Mouse (Mus musculus): ENCODE data around the gene Btbd9. TPM values are rescaled to one million over a fixed set of nuclear protein-coding genes. Genes with fewer than 3 reads are reported as not detected.

Gene Btbd9
- polyA plus RNA-seq, 1 experiment from 2014 or later: 38.3 TPM

DNA sequence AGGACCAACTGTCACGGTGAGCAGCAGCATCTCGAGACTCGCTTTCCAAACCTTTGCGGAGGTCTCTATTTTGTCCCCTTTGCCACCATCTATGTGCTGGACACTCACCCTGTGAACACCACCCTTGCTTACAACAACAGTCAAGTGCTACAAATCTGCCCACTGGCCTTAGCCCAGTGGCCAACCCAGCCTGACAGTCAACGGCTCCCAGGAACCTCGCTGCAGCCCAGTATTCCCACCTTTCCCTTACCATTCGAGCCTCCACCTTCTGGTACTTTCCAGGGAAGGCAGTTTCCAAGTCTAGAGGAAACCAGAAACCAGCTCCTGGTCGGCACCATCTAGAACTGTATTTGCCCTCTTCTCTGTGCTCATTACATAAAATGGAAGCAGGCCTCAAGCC, 84.7 kb downstream of the Btbd9 start:
- Histone ChIP-seq H3K27me3 (no peaks in the 10 kb centered on the region), H3K27ac (no peak overlapping the region), H3K4me3 (no peak overlapping the region), H3K9me3 (replicated peaks) (no peaks in the 10 kb centered on the region), H3K36me3 (no peaks in the 10 kb centered on the region), H3K4me2 (no peak overlapping the region), H3K4me1 (replicated peaks) (no peaks in the 10 kb centered on the region), H3K9ac (no peak overlapping the region)
- no peak for ATAC-seq (replicated peaks; ENCODE audit: insufficient number of reproducible peaks, insufficient read depth, low FRiP score, low read depth)
- WGBS: 90% methylated on average over 8 of the region's 8 CpGs

DNA sequence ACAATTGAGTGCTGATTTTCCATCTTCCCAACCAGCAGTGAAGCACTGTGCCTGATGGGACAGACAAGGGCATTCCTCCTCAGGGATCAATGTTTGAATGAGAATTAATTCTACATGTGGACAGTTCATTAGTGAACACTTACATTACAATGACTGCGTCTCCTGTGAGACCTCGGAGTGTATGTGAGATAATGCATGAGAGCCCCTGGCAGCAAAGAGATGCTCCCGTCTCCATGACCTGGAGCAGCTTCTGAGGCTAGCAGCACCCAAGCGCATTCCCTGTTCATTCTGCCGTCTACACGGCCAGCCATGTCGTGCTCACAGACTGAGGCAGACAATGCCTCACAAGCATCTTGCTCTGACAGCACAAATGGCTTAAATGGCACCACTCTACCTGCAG, 85.7 kb downstream of the Btbd9 start:
- Histone ChIP-seq H3K4me2 (no peak overlapping the region), H3K27me3 (no peaks in the 10 kb centered on the region), H3K4me3 (no peak overlapping the region), H3K27ac (no peak overlapping the region), H3K36me3 (no peaks in the 10 kb centered on the region), H3K9ac (no peak overlapping the region), H3K4me1 (replicated peaks) (no peaks in the 10 kb centered on the region), H3K9me3 (replicated peaks) (no peaks in the 10 kb centered on the region)
- 78% methylated on average over 7 of the region's 7 CpGs for WGBS
- no peak for ATAC-seq (replicated peaks; ENCODE audit: insufficient number of reproducible peaks, insufficient read depth, low FRiP score, low read depth)

DNA sequence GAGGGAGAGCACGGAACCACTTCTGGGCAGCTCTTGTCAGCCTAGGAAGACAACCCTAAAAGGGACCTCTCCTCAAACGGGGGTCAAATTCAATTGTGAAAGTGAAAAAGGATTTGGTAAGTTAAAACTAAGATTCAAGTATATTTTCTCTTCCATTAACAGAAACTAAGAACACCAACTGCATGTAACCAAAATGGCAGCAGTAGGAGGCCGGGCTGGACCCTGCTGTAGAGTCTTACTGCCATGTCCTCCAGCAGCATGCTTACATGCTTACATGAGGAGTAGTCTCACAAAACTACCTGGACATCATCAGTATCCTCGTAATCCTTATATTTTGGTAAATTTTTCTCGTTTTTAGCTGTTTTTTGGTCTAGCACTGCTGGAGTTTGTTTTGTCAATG, 86.2 kb downstream of the Btbd9 start:
- WGBS: 86% methylated on average over 5 of the region's 5 CpGs
- Histone ChIP-seq H3K9ac (no peak overlapping the region), H3K4me3 (no peak overlapping the region), H3K27ac (no peak overlapping the region), H3K4me1 (replicated peaks) (peaks cover 3% of the 10 kb centered on the region; the same call in 1 of the 2 replicates), H3K9me3 (replicated peaks) (no peaks in the 10 kb centered on the region), H3K36me3 (no peaks in the 10 kb centered on the region), H3K4me2 (no peak overlapping the region), H3K27me3 (no peaks in the 10 kb centered on the region)
- no peak for ATAC-seq (replicated peaks; ENCODE audit: insufficient number of reproducible peaks, insufficient read depth, low FRiP score, low read depth)

DNA sequence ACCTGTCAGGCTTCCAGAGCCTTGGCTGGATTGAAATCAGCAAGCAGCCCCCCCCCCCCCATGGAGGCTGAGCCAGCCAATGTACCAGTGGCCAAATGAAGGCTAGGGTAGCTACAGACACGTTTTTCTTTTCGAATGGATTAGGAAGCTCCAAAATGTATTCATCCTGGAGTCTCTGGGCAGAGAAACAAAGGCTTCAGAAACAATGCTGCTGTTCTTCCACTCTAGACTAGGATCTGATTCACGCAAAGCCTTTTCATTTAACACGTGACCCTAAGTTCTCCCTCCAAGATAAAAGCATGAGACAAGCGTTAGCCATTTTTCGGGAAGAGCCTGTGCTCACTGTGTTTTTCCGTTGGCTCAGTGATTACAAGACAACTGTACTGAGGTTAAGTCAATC, 86.7 kb downstream of the Btbd9 start:
- H3K27ac ChIP-seq: no peak overlapping the region
- H3K4me3 ChIP-seq: no peak overlapping the region
- H3K9me3 ChIP-seq (replicated peaks): no peaks in the 10 kb centered on the region
- no peaks in the 10 kb centered on the region for H3K36me3 ChIP-seq
- no peak overlapping the region for H3K4me2 ChIP-seq
- H3K9ac ChIP-seq: no peak overlapping the region
- no peaks in the 10 kb centered on the region for H3K27me3 ChIP-seq
- 76% methylated on average over 7 of the region's 7 CpGs for WGBS
- no peak for ATAC-seq (replicated peaks; ENCODE audit: insufficient number of reproducible peaks, insufficient read depth, low FRiP score, low read depth)
- H3K4me1 ChIP-seq (replicated peaks): peaks cover 8% of the 10 kb centered on the region

DNA sequence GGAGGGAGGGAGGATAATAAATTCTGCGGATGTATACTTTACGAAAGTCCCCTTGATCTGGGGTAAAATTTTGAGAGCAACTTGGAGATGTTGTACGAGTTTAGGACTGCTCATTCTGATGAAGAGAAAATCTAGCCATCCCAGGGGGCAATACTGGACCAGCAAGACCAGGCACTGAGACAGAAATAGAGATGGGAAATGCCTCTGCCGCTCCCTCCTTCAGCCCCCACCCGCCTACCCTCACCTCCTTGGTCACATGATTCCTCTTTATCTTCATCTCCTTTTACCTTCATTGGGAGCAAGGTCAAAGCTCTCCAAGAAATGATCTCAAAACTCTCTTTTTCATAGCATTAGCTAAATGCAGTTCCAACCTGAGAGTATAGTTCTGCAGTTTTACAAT, 88.6 kb downstream of the Btbd9 start:
- Histone ChIP-seq H3K9ac (no peak overlapping the region), H3K36me3 (no peaks in the 10 kb centered on the region), H3K4me2 (no peak overlapping the region), H3K4me1 (replicated peaks) (peaks cover 14% of the 10 kb centered on the region), H3K27ac (no peak overlapping the region), H3K9me3 (replicated peaks) (no peaks in the 10 kb centered on the region), H3K27me3 (no peaks in the 10 kb centered on the region), H3K4me3 (no peak overlapping the region)
- 74% methylated on average over 5 of the region's 5 CpGs for WGBS
- no peak for ATAC-seq (replicated peaks; ENCODE audit: insufficient number of reproducible peaks, insufficient read depth, low FRiP score, low read depth)

DNA sequence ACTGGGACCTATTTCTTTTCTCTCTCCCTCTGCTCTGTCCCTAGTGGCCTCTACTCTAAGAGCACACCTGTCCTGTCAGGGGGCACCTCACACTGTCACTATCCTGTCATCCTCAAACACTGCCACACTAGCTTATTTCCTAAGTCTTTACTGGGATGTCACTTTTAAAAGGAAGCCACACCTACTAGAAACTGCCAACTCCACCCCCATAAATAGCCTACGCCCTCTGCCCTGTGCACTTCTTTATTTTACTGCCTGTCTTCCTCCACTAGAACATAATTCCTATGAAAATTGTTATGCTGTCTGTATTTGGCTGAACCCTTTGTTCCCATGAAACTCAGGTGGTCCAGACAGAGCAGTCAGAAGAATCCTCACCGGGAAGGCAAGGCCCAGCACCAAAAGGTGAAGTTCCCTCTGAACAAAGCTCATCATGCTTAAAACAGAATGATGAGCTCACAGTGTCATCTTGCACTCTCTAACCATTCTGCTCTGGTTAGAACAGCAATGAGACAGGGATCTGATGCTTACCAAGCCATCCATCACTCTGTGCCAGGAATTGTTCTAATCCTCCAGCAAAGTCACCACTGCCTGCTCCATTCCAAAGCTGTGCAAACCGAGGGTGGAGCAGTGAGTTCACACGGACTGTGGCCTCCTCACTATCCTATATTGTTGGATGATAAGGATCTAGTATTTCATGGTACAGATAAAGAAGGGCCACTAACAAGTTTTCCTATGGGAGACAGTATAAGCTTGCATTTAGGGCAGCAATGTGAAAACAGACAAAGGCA, 91.0 kb downstream of the Btbd9 start:
- 74% methylated on average over 4 of the region's 4 CpGs for WGBS
- Histone ChIP-seq H3K9ac (no peak overlapping the region), H3K9me3 (replicated peaks) (no peaks in the 10 kb centered on the region), H3K4me1 (replicated peaks) (peaks cover 14% of the 10 kb centered on the region), H3K4me3 (no peak overlapping the region), H3K27me3 (no peaks in the 10 kb centered on the region), H3K4me2 (no peak overlapping the region), H3K36me3 (no peaks in the 10 kb centered on the region), H3K27ac (peak overlapping the region; percentile 44; the same call in 1 of the 2 replicates)
- no peak for ATAC-seq (replicated peaks; ENCODE audit: insufficient number of reproducible peaks, insufficient read depth, low FRiP score, low read depth)

DNA sequence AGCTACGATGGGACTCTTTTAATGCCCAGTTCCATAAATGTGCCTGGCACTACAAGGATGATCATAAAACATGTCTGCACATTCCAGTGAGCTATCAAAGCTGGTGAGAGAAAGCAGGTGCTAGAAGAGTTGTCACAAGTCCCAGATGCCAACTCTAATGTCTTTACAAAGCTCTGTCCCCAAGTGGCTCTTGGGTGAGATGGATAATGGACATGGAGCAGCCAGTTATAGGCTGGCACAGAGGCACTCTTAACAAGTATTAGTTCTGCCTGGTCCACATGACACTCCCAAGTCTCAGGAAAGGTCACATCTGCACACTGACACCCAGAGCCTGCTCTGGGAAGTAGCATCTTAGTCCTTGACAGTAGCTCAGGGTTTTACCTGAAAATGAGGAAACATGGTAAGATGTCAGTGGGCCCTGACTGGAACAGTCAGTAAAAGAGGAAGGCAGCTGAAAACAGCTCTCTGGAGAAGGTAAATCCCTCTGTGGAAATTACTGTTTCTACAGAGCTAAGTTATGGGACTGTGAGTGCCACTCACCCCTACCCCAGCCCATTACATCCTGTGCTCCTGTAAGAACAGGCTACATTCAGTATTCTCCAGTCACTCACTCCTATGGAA, 91.7 kb downstream of the Btbd9 start:
- Histone ChIP-seq H3K4me1 (replicated peaks) (peaks cover 14% of the 10 kb centered on the region), H3K4me3 (no peak overlapping the region), H3K9me3 (replicated peaks) (no peaks in the 10 kb centered on the region), H3K36me3 (no peaks in the 10 kb centered on the region), H3K9ac (no peak overlapping the region), H3K27ac (peak overlapping the region; percentile 44; the same call in 1 of the 2 replicates), H3K27me3 (no peaks in the 10 kb centered on the region), H3K4me2 (no peak overlapping the region)
- 51% methylated on average over 1 of the region's 1 CpGs for WGBS
- ATAC-seq (replicated peaks; ENCODE audit: insufficient number of reproducible peaks, insufficient read depth, low FRiP score, low read depth): peak; percentile 62; the same call in 1 of the 2 replicates

DNA sequence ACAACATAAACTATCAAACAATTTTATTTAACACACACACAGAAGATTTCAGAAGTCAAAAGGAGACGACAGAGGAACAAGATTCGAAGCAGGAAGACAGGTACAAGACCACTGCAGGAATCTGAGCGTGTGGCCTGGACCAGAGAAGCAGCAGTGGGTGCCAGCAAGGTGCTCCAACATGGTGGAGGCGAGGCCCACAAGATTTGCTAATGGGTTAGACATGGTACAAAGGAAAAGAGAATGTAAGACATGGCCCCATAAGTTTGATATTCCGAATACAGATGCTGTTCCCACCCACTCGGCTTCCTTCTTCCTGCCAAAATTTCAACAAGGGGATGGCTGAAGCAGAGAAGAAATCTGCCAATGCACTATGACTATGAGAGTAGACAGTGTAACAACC, 94.5 kb downstream of the Btbd9 start:
- Histone ChIP-seq H3K27ac (no peak overlapping the region), H3K4me1 (replicated peaks) (peaks cover 17% of the 10 kb centered on the region), H3K4me2 (no peak overlapping the region), H3K9me3 (replicated peaks) (no peaks in the 10 kb centered on the region), H3K36me3 (no peaks in the 10 kb centered on the region), H3K9ac (no peak overlapping the region), H3K4me3 (no peak overlapping the region), H3K27me3 (no peaks in the 10 kb centered on the region)
- WGBS: 88% methylated on average over 6 of the region's 6 CpGs
- no peak for ATAC-seq (replicated peaks; ENCODE audit: insufficient number of reproducible peaks, insufficient read depth, low FRiP score, low read depth)

DNA sequence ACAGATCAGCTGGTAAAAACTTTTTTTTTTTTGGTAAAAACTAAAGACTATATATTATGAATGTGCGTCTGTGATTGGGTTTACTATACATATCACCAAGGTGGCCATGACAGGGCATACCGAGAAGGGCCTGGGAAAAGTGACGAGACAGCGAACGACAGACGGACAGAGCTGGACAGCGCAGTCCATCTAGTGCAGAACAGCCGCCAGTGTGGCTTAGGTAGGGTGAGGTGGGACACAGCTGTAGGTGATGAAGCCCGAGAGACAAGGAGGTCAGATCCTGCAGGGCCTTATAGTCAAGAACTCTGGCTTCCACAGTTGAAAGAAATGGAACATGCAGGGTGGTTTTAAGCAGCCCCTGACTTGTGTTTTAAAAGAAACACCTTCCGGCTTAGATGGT, 94.9 kb downstream of the Btbd9 start:
- no peaks in the 10 kb centered on the region for H3K27me3 ChIP-seq
- no peak overlapping the region for H3K9ac ChIP-seq
- no peak overlapping the region for H3K4me3 ChIP-seq
- H3K27ac ChIP-seq: no peak overlapping the region
- peaks cover 17% of the 10 kb centered on the region for H3K4me1 ChIP-seq (replicated peaks)
- H3K4me2 ChIP-seq: no peak overlapping the region
- H3K36me3 ChIP-seq: no peaks in the 10 kb centered on the region
- WGBS: 93% methylated on average over 10 of the region's 10 CpGs
- ATAC-seq (replicated peaks; ENCODE audit: insufficient number of reproducible peaks, insufficient read depth, low FRiP score, low read depth): no peak
- H3K9me3 ChIP-seq (replicated peaks): no peaks in the 10 kb centered on the region

DNA sequence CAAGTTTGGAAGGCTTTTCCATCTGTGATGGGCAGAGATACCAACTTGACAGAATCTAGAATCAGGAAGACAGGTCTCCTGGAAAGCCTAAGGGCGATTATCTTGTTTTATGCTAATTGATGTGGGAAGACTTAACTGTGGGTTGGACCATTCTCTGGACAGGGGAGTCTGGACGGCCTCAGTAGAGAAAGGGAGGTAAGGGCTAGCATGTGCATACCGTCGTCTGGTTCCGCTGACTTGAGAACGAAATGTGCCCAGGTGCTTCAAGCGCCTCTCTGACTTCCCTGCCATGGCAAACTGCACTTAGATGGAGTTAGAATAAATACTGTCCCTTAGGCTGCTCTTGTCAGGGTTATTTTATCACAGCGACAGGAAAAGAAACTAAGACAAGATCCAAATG, 95.9 kb downstream of the Btbd9 start:
- H3K9me3 ChIP-seq (replicated peaks): no peaks in the 10 kb centered on the region
- no peaks in the 10 kb centered on the region for H3K27me3 ChIP-seq
- H3K36me3 ChIP-seq: no peaks in the 10 kb centered on the region
- H3K27ac ChIP-seq: no peak overlapping the region
- ATAC-seq (replicated peaks; ENCODE audit: insufficient number of reproducible peaks, insufficient read depth, low FRiP score, low read depth): no peak
- H3K4me3 ChIP-seq: no peak overlapping the region
- H3K4me1 ChIP-seq (replicated peaks): peaks cover 17% of the 10 kb centered on the region
- H3K9ac ChIP-seq: no peak overlapping the region
- no peak overlapping the region for H3K4me2 ChIP-seq
- WGBS: 78% methylated on average over 8 of the region's 8 CpGs

DNA sequence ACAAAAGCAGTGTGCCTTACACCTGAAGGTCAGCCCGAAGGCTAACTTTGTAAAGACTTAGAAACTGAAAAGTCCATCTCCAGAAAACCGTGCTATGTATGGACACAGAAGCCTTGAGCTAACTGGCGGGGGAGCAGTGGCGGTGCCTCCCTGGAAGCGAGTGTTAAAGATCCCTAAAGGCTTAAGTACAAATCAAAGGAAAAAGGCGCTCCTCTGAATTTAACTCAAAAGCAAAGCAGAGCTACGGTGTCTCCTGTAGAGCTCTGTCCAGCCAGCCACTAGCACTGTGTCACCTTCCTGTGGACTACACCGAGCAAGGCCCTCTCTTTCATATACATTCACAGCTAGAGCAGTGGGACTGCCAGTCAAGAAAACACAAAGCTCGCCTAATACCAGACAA, 98.1 kb downstream of the Btbd9 start:
- Histone ChIP-seq H3K27me3 (no peaks in the 10 kb centered on the region), H3K9ac (no peak overlapping the region), H3K27ac (no peak overlapping the region), H3K36me3 (no peaks in the 10 kb centered on the region), H3K4me1 (replicated peaks) (peaks cover 13% of the 10 kb centered on the region), H3K4me2 (no peak overlapping the region), H3K4me3 (no peak overlapping the region), H3K9me3 (replicated peaks) (no peaks in the 10 kb centered on the region)
- 77% methylated on average over 9 of the region's 9 CpGs for whole genome bisulfite sequencing
- no peak for ATAC-seq (replicated peaks; ENCODE audit: insufficient number of reproducible peaks, insufficient read depth, low FRiP score, low read depth)

DNA sequence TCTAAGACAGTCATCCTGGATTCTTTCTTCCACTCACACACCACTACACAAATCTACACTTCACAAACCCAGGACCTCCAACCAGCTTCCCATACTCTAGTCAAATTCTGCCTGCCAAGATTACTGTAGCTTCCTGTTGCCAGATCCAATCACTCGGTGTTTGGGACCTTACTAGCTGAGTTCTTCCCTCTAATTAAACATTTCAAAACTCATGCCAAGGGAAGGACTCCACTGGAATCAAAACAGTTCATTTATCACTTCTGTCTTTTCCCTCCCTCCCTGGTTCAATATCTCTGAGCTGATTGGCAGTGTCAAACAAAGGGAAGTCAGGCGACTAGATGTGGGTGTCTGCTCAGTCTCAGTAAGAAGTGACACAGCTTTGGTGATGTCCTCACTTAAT, 101.7 kb downstream of the Btbd9 start:
- ATAC-seq (replicated peaks; ENCODE audit: insufficient number of reproducible peaks, insufficient read depth, low FRiP score, low read depth): no peak
- Histone ChIP-seq H3K4me3 (no peak overlapping the region), H3K36me3 (no peaks in the 10 kb centered on the region), H3K4me2 (no peak overlapping the region), H3K9me3 (replicated peaks) (no peaks in the 10 kb centered on the region), H3K4me1 (replicated peaks) (peaks cover 25% of the 10 kb centered on the region), H3K27ac (peak overlapping the region; percentile 36), H3K9ac (no peak overlapping the region), H3K27me3 (no peaks in the 10 kb centered on the region)
- 23% methylated on average over 2 of the region's 2 CpGs for WGBS
